Mouse (Mus musculus) ZHBTc4 (cell line): ENCODE measurements at regions not wholly inside any gene's neighbourhood (a gene's known extent, or its start where the extent isn't known, plus 50 kb on each side); places are given as distances from the start of the nearest gene placed in this dataset.

Source experiments
- DNase-seq: peaks from one replicate; pipeline ENCODE4 v3.0.0-alpha.2; 2011; ENCODE audit warnings: low read depth, low spot score

DNA sequence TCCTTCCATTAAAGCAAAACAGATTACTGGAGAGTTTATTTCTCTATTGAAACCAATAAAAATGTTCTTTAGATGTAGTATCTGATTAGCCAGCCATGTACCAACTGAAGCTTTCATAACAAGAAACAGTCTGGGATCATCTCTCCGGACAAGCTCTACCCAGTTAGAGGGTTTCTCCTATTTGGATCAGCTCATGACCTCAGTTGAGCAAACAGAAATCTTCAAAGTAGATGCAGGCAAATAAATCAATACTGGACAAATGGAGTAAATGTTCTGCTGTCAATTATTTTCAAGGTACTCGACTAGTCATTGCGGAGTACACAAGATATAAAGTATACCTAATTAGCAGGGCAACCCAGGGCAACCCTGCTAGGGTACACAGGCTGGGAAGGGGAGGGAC is 67.4 kb downstream of the Avpr1a start:
- no peak for DNase-seq

DNA sequence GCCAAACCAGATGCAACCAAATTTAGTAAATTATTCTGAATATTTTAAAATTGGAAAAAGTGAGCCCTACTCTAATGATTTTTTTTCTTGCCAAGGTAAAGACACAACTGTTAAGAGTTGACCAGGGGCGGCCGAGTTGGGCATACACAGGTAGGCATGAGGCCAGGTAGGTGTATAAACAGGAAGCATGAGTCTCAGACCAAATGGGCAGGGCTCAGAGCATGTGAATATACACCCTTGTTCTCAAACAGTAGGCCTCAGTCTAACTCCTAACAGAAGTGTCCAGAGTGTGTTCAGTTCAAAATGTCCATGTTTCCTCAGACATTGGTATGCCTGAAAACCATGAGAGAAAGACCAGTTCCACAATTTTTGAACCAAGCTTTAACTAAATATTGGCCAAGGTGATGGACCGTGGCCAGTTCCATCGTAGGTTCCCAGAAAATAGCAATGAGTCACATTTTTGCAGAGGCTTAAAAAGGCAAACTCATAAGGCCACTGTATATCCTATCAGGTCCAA is 71.0 kb downstream of the Avpr1a start:
- no peak for DNase-seq

DNA sequence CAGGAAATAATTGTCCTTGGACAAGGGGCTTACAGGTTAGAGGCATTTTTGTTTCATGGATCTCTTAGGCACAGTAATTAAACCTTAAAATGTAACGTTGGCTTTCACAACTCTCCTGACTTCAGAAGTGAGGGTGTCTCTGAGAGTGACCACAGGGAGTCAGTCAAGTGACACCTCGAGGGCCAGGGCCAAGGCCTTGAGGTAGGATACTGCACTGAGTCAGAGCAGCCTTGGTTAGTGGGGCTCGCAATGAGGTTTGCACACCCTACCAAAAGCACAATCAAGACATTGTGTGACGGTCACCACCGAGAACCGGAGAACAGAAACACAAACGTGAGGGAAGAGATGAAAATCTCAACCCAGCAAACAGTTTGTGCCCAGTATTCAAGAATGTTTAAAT is 71.7 kb downstream of the Avpr1a start:
- DNase-seq: no peak

DNA sequence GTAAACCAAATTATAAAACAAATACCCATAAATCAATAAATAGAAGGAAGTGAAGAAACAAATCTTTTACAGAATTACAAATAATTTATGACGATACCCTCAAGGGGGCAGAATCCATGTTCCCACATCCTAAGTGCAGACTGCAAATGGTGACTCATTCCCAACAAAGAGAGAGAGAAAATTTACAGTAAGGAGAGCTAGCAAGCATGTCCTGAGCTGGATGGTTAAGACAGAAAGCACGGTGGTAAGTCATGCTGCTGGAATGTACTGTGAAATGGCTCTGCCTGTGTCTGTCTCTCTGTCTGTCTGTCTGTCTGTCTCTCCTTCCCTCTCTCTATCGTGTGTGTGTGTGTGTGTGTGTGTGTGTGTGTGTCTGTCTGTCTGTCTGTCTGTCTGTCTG is 74.3 kb downstream of the Avpr1a start:
- DNase-seq: no peak

DNA sequence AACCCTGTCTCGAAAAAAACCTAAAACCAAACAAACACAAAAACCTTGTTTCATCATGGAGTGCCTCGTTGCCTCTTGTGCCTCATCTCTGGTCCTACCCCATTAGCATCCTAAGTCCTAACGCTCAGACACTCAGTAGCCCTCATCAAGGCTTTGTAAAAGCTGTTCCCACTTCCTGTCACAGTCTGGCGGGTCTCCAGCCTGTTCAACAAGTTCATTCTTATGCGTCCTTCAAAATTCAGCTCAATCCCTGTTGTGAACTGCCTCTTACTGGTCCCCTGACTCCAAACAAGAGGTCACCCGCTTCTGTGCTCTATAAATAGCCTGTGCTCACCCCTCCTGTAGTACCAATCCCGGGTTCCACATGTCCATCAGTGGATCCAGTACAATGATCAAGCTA is 77.1 kb downstream of the Avpr1a start:
- DNase-seq: peak; percentile 71

DNA sequence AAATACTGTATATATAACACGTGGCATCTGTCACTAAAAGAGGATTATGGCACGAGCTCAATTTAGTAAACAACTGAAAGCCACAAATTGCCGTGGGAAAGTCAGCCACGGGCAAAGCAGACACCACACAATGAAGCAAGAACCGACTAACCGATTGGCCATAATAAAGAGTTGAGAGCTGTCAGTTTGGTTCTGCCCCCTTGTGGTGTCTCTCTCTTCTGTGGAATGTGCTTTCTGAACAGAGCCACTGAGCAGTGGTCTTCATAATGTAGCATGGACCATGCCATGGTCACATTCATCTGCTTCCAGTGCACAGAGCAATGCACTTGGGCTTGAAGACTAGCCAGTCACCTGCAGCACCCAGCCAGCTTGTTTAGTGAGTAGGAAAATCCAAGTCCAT is 77.5 kb downstream of the Avpr1a start:
- peak; percentile 24 for DNase-seq

DNA sequence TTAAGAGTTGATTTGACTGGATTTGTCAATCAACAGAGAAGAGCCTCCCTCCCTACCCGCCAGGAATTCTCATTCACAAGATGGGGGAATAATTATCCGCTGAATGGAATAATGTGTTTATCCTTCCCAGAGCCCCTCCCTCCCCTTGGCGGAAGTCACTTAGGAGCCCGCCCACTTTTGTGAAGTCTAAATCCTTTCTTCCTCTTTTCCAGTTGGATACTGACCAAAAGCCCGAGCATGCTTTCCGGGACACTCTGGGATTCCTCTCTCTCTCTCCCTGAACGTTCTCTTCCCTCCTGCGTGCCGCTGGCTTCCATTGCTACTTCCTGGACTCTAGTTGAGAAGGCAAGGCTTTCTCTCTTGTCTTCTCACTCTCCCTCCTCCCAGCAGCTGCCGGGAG is 79.9 kb downstream of the Avpr1a start:
- peak; percentile 20 for DNase-seq

DNA sequence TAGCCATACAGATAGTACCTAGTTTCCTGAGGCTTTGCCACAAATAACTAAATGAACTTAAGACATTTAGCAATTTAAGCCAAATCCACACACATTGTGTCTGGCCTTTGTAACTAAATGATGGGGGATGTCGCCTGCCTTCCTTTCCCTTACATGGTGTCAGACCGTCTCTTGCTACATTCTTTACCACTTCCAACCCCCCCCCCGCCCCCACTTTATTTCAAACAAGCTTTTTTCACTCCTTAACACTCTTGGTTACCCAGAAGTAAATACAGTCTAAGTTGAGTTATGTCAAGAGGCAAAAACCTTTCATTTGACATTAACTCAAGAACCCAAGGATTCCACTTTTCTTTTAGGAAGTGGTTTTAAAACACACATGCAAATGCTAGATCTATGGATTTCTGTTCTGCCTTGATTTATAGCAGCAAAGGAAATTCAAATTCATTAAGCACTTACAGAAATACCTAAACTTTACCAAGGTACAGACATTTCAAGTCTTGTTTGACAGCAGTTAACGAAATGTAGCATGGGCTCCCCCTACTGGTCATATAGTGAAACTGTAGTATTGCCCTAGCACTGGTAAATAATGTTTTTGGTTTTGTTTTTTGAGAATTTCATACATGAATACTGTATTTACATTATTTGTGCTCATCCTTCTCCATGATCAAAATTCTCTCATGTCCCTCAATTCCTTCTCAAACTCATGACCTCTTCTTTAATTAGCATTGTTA is 80.8 kb downstream of the Avpr1a start:
- DNase-seq: peak; percentile 64

DNA sequence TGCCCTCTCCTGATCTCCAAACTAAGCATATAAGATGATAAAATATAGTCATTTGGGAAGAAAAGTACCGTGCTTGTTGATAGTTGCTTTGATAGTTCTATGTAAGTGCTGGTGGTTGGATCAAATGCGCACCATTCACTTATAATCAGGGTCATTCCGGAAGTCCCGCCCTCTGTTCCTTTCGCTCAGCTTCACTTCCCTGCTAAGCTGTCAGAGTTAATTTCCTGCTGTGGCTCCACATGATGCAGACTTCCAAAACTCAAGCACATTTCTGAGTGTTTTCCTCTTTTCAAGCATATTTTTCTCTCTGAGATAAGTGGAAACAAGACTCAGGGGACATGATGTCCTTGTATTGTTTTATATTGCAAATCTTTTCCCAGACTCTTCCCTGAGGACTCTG is 86.4 kb downstream of the Avpr1a start:
- DNase-seq: no peak

DNA sequence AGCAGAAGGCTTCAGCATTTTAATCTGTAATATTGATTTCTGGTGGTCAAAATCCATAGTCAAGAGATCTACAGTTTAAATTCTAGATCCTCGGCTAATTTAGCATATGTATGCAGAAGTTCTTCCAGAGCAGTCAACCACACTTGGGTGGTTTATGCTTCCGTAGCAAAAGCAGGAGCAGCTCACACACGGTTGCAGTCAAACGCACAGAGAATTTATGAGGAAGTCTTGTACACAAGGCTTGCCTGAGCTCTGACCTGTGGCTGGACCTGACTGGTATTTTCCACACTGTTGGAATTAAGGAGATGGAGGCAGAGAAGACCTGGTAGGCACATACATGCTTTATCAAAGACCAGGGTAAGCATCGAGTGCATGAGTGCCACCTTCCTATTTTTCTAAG is 86.8 kb downstream of the Avpr1a start:
- no peak for DNase-seq

DNA sequence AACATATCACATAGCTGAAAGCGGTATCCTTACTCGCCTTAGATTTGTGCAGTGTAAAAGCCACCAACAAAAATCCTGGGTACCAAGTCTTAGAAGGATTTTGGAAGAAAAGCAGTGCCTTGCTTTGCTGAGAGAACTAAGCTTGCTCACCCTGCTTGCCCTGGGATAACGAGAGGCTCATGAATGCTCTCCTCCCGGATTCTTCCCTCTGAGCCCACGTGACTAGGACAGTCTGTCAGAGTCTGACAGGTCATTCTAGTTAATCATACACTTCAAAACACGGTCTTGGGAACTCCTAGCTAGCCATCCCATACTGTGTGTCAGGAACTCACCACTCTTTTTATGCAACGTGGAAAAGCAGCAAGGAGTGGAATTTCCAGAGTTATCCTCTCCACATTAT is 91.4 kb downstream of the Avpr1a start:
- no peak for DNase-seq

DNA sequence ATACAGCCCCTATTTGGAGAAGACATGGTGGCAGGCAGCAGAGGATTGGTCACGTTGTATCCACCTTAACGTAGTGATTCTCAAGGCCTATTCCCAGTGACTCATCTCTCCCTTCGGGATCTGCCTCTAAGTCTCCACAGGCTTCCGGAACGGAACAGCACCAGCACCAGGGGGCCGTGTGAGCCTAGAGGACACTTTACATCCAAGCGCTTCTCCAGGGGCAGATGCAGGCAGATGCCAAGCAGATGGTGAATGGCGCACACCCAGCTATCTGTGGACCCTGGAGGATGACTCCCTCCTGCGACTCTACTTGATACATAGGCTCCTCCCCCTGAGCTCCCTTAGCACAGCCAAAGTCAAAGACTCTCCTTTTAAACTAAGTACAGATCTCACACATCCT is 94.3 kb downstream of the Avpr1a start:
- DNase-seq: peak; percentile 16

DNA sequence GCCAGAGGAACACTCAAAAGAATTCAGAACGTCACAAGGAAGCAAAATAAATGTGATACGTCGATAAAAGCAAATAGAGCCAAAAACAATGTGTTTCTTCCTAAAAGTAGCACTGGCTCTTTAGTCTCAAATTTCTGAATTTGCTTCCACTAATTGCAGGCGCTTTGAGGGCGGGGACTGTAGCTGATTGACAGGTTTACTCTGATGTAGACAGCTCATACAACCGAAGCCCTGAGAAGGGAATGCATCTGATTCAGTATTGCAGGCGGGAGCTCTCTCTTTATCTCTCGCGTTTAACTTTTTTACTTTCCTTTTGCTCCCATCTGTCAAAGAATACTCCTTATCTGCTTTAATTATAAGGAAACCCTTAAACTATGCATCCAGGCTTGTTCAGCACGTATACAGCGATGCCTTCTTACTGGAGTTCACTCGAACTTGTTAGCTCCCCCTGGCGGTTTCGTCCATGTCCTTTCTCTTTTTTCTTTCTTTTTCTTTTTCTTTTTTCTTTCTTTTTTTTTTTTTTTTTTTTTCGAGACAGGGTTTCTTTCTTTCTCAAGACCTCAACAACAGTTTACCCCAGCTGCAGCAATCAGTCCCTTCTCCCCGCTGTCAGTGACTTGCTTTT is 95.9 kb downstream of the Avpr1a start:
- DNase-seq: peak; percentile 60

DNA sequence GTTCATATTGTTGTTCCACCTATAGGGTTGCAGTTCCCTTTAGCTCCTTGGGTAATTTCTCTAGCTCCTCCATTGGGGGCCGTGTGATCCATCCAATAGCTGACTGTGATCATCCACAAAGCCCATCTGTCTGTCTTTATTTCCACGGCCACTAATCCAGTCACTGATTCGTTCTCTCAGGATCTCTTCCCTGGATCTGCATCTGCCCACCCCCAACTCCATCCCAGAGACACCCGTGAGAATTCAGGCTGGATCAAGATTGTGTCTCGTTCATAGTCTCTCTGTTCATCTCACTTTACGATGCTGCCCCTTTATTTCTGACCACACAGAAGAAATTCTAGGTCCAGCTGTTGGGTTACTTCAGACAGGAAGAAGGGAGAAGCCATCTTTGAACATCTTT is 96.7 kb downstream of the Avpr1a start:
- DNase-seq: no peak

DNA sequence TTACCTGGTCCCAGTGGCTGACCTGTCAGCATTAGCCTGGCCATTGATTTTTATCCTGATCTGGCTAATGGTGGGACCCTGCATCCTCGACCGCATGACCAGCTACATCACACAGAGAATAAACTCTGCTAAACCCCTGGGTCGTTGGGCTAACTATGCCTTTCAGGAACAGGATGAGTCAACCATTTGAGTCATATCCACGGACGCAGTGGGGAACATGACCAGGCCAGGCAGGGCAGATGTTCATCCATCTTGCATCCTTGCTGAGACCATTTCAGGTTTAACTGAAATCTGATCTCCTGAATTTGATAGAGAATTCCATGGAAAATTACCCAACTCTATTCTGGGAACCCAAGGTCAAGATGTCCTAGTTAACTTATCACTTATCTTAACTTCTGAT is 103.3 kb downstream of the Avpr1a start:
- DNase-seq: no peak

DNA sequence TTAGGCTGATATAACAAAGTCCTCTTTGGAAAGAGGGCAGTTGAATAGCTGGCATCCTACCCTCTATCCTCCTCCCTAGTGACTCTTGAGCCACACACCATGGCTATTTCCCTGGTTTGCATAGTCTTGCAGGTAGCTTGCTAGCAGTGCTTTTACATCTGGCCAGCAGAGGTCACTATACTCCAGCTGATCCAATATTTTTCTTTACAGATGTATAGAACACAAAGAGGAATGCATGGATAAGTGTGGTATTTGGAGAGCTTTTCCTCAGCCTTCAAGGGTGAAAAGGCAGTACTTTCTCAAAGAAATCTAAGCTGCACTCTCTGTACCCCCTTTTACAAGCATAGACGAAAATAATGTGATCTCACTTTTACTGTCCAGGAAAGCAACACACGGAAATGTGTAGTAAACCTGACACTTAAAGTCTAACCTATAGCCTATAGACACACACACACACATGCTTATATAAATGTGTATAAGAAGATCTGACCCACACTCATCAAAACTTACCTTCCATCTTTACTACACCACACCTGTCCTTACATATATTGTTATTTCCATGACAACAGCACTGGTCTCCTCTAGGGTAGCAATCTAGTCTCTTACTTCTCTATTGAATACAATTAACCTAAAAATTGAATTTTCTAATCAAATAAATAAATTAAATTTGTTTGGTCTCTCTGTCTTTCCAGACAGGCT is 105.0 kb downstream of the Avpr1a start:
- DNase-seq: peak; percentile 66

DNA sequence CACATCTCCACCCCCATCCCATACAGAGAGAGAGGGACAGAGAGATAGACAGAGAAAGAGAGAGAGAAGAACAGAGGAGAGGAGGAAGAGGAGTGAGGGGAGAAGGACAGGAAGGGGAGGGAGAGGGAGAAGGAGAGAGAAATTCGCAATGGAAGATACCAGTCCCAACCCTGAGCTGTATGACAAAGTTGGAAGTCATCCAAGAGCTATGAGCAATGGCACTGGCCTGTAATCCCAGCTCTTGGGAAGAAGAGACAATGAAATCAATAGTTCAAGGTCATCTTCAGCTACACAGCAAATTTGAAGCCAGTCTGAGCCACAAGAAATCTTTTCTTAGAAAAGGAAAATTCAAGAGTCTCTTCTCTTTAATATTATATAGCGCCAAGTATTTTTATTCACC is 105.6 kb downstream of the Avpr1a start:
- DNase-seq: no peak

DNA sequence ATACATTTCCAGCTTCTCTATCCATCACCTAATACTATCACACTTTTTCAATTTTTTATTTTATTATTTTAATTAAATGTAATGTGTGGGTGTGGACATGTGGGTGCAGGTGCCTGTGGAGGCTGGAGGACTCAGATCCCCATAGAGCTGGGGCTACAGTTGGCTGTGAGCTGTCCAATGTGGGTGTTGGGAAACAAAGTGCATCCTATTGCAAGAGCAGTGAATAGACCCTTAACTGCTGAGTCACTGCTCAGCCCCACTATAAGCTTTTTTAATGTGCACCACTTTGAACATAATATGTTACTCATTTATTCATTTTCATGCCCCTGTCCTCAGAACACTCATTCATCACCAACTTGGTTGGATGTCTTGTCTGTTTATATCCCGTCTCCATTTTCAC is 110.4 kb downstream of the Avpr1a start:
- no peak for DNase-seq

DNA sequence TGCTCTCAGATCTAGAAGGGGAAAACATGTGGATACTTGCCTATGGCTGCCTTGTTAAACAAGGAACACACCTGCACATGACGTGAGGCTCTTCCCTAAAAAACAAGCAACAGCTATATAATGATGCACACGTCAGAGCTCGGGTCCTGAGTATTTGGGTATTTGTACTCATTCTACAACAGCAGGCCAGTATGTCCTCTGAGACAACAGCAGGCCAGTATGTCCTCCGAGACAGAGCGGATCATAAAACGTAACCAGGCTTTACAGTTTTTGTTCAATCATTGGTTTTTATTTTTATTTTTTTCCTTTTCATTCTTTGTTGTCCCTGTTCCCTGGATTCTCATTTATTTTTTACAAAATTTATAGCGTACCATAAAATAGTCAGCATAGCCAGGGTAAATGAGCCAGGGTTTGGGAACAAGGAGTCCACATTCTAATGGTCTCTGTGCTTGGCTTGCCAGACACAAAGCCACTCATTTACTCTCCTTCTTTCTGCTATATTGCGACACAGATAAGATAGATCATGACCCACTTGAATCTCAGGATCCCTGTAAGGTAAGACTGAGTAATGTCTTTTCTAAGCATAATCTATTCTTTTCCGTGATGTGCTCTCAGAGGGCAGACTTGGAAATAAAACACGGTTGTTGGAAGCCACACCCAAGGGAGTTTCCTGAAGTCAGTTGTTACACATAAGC is 111.8 kb downstream of the Avpr1a start:
- DNase-seq: no peak

DNA sequence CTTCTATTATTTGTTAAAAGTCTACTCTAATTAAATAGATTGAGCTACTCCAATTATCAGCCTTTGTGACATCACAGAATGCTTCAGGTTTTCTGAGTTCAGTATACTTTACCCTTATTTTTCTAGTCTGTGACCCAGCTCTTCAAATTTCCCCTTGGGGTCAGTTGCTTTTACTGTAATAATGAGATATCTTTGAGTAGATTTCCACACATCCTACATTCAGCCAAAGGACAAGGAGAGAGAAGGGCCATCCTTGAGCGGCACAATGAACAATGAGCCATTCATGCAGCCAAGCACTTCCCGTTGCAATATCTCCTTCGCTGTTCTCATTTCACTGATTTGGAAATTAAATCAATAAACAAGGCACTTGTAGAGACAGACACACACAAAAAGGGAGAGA is 113.6 kb downstream of the Avpr1a start:
- no peak for DNase-seq

DNA sequence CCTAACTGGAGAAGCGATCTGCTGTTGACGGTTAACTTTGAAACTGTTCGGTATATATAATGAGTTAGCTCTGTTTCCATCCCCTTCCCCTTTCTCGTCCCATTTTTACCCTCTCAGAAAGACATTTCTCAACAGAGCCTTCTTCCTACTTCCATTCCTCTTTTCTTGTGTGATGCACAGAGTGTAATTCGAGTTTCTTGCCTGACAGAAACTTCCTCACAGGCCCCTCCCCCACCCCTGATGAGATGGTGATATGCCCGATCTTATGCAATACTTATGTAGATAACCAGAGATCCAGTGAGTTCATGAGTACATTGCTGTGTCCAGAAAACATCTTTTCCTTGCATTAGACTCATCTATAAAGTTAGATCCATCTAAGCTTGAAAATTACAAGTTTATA is 114.2 kb downstream of the Avpr1a start:
- no peak for DNase-seq

DNA sequence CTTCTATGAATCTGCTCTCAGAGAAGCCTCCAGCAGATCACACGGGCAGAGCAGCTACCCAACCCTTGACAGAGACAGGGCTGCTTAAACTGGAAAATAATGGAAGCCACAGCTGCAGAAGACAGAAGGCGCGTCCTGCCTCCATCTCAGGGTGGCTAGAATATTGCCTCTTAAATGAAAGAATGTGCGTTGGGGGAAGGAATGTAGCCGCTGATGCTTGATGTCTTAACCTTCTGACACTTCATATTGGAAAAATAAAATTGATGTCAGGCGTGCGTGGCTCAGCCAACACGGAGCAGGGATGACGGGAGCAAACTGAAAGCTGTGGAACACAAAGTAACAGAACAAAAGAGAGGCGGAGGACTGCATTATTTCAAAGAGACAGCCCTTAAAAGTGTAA is 114.6 kb upstream of the Ppm1h start:
- no peak for DNase-seq
